Mouse (Mus musculus) naive thymus-derived CD4-positive, alpha-beta T cell, adult 2 months (primary cell): ENCODE data around the gene Lsm11.
A peak's percentile ranks its signal among the peaks of the same experiment; 100 is the strongest.

Experiments used
- DNase-seq: peaks from one replicate; pipeline ENCODE4 v3.0.0-alpha.2; 2011; ENCODE audit warnings: low read depth

The Lsm11 gene

DNA sequence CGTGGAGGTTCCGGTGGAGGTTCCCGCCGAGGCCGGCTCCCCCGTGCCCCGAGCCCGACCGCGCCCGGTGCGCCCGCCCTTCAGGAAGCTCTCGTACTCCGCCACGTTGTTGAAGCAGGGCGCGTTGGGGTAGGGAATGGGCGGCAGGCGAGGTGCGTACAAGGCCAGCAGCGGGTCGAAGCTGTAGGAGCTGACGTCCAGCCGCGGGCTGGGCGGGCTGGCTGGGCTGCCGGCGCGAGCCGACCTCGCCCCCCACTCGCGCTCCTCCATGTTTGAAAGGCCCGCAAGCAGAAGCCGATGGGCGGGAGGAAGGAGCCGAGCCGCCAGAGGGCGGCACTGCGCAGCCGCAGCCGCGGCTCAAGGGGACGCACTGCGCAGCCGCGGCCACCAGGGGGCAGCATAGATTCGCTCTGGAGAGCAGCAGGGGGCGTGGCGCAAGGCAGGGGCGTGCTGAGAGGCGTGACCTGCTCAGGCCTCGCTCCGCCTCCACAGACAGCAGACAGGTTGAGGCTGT, at the start of gene Lsm11:
Gene Lsm11, minus strand, starts transcription at position 293 of the 514 bp plus-strand sequence.
- DNase-seq, result peak; percentile 99

DNA sequence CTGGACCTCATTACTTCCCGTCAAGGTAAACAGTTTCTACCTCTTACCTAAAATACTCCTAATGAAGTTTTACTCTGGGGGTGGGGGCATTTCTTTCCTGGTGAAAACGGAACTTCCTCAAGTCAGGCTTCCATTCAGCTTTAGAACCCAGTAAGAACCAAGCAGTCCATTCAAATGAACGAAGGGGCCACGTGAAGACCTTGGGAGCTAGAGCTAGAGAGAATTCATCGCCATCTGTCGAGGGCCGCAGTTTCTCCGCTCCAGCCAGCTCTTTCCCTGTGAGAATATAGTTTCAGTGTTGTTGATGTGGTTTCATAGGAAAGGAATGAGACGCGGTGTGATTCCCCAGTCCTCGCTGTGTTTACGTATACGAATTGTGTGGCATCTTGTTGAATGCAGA, 47.4 kb upstream of the Lsm11 start:
- DNase-seq, result no peak

DNA sequence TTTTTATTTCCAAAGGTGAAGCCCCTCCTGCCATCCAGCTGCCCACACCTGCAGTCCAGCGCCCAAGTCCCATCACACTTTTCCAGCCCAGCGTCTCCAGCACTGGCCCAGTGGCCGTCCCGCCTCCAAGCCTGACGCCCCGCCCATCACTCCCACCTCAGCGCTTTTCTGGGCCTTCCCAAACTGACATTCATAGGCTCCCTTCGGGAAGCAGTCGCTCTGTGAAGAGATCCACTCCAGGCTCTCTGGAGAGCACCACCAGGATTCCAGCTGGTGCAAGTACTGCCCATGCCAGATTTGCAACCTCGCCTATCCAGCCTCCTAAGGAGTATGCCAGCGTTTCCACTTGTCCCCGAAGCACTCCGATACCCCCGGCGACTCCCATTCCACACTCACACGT, 46.9 kb upstream of the Lsm11 start:
- no peak for DNase-seq

DNA sequence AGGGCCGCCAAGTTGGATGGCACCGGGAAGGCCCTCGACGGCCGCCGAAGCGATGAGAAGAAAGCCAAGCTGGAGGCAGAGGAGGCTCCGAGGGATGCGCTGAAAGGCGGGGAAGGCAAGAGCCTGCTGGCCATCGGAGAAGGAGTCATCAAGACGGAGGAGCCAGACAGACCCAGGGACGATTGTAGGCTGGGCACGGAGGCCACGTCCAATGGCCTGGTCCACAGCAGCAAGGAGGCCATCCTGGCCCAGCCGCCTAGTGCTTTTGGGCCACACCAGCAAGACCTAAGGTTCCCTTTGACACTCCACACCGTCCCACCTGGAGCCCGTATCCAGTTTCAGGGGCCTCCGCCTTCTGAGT, 36.1 kb upstream of the Lsm11 start:
- DNase-seq, result no peak

DNA sequence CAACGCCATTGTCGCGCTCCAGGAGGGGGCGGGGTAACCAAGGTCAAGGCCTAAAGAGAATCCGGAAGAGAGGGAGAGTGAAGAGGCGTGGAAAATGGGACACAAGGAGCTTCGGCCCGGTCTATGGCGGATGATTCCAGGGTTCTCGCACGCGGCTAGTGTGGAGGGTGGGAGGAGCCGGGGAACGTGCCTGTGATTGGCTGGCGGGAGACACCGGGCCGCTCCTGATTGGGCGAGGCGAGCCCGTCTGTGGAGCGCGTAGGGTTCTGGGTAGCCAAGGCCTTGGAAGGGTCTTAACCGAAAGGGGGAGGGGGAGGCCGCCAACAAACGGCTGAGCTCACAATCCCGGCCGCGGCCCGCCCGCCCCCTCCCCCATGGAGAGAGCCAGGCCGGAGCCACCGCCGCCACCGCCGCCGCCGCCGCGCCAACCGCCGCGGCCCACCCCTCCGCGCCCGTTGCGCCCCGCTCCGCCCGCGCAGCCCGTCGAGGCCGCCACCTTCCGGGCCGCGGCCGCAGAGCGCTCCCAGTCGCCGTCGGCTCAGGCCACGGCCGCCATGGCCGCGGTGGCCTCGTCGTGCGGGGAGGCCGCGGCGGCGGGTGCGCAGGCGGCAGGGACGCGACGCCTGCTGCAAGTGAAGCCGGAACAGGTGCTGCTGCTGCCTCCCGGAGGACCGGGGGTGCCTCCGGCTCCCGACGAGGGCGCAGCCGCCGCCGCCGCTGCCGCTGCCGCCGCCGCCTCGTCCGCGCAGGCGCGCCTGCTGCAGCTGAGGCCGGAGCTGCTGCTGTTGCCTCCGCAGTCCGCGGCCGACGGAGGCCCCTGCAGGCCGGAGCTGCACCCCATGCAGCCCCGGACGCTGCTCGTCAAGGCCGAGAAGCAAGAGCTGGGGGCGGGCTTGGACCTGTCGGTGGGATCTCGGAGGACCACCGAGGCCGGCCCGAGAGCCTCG, 35.5 kb upstream of the Lsm11 start, which contains the start of gene Sox30:
Gene Sox30, plus strand, starts transcription at position 365 of the 947 bp plus-strand sequence.
- peak; percentile 59 for DNase-seq

DNA sequence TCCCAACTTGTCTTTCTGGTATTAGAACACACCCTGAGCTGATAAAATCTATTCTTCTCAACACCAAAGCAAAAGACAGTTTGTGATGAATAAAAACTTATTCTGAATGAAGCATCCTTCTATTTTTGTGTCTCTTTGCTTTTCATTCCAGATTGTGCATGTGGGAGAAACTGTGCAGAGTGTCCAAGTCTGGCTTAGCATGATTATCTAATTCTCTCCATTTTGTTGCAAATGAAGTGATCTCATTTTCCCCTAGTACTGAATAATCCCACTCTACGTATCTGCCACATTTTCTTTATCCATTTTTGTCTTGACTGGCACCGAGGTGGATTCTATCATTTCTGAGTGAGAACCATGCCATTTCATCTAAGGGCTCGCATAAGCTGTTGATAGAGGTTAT, 31.3 kb upstream of the Lsm11 start:
- DNase-seq, result no peak

DNA sequence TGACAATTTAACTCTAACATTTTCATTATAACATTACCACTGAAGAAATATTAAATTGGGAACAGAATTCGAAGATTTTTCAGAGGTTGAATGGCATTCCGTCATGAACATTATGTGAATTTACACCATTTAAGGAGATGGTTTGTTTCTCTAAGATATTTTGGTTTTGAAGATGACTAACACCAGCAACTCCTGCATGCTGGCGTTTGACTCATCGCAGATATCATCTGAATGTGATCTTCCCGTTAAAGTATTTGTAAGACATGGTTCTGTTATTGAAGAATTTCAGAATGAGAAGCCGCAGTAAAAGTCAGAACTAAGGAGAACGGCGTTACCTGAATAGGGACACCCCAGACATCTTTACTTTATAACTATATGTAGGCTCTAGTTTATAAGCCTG, 29.7 kb upstream of the Lsm11 start:
- DNase-seq, result no peak

DNA sequence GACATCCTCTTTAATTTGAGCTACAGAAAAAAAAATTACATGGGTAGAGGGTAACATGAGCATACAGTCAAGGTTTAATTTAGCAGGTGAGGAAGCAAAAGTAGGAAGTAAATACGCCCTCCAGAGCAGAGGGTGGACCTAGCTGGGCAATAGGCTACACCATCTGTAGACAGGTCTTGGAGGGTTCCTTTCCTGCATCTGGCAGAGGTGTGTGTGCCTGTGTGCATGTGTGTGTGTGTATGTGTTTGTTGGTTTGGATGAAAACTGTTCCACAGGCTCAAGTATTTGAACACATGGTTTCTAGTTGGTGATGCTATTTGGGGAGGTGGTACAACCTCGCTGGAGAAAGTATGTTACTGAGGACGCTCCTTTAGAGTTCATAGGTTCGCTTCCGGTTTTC, 28.9 kb upstream of the Lsm11 start:
- no peak for DNase-seq

DNA sequence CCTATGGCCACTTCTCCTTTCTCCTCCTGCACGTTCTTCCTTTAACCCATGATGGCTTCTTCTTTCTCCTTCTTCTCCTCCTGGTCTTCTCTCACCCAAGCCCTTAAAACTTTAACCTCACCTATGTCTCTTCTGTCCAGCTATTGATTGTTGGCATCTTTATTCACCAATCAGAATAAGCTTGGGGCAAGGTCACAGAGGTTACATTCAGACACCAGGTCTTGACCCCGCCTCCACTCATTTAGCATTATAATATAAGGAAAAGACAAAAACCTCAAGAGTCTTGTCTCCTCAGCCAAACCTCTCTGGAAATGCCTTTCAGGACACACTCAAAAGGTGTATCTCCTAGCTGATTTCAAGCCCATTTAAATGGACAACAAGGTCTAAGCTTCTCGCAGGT, 23.7 kb upstream of the Lsm11 start:
- no peak for DNase-seq

DNA sequence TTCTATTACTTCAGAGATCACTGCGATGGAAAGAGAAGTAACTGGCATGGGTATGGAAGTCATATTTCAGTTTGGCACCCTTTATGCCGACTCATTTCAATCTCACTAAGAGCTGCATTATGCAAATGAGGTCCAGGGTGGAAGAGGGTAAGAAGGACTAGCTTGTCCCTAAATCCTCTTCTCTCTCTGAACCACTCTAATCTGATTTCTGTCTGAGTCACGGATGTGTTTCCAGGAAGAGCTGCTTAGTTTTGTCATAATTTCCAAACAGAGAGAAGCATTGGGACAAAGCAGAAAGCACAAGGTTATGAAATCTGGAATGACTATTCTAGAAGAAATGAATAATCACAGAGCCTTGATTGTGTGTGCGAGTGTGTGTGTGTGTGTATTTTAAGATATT, 22.2 kb upstream of the Lsm11 start:
- DNase-seq, result no peak

DNA sequence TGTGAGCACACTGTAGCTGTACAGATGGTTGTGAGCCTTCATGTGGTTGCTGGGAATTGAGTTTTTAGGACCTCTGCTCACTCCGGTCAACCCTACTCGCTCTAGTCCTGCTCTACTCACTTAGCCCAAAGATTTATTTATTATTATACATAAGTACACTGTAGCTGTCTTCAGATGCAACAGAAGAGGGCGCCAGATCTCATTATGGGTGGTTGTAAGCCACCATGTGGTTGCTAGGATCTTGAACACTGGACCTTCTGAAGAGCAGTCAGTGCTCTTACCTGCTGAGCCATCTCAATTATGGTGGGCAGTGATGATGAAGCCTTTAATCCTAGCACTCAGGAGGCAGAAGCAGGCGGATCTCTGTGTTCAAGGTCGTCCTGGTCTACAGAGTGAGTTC, 15.3 kb upstream of the Lsm11 start:
- peak; percentile 57 for DNase-seq

DNA sequence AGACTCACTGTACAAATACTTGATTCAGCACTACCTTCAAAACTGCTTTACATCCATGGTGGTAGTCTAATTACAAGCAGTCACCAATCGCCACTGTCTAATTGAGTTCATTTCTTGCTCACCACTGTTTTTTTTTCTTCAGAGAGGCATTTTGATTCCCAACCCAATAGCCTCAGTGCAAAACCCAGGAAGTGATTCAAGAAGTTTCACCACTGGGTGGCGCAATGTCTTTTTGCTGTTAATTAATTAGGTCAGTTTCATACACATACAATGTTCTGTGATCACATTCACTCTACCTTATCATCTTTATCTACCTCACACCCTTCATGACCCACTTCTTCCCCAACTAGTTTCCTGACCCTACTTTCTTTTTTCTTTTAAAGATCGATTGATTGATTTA, 14.9 kb upstream of the Lsm11 start:
- DNase-seq, result peak; percentile 70

DNA sequence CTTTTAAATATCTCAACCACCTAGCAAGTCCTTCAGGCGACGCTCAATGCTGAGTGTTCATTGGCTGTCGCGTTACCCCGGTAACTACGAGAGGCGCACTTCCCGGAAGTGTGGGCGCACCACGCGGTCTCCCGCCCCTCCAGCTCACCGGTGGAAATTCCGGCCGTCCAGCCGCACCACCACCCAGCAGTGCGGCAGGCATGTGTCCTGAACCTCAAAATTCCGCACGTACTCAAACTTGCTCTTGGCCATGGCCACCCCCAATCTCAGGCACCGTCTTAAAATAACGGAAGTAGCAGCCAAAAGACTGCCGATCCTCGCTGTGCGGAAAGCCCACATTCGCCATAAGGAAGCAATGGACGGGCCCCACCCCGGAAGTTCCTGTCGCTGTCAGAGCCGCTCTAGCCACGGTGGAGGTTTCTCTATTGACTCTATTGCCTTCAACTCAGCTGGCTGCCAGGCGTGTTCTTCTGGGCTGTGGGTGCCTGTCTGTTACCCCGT, 10.4 kb upstream of the Lsm11 start, which contains the start of gene Thg1l:
Gene Thg1l, minus strand, starts transcription at position 368 of the 501 bp plus-strand sequence.
- peak; percentile 98 for DNase-seq

DNA sequence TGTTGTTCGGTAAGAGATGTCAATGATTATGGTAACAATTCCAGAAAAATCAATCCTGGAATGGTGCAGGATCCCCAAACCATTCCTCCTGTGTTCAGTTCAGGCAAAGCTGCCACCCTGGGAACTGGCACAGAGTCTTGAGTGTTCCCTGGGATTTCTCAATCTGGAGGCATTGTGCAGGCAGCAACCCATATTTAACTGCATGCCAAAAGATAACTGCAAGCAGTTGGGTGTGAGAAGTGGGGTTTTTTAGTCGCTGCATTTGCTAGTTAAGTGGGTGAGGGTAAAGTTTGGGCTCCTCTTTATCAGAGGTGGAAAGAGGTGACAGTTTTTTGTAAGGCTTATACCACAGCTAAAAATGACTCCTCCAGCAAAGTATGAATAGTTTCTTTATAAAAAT, 2.8 kb upstream of the Lsm11 start:
- no peak for DNase-seq

DNA sequence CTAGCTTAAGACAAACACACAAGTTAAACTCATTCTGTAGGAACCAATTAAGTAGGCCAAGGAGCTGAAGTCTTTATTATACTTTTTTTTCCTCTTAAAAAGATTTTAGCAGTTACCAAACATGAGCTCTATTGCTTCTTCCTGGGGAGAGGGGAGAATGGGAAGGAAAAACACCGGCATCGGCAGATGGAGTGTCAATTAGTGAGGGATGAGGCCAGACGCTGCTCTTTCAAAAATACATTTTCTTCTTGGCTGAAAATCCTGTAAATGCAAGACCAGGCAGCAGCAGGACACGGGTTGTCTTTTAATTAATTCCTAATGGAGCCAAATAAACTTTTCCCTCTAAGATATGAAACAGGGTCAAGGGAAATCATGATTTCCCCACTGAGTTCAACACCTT, 2.1 kb upstream of the Lsm11 start:
- no peak for DNase-seq

DNA sequence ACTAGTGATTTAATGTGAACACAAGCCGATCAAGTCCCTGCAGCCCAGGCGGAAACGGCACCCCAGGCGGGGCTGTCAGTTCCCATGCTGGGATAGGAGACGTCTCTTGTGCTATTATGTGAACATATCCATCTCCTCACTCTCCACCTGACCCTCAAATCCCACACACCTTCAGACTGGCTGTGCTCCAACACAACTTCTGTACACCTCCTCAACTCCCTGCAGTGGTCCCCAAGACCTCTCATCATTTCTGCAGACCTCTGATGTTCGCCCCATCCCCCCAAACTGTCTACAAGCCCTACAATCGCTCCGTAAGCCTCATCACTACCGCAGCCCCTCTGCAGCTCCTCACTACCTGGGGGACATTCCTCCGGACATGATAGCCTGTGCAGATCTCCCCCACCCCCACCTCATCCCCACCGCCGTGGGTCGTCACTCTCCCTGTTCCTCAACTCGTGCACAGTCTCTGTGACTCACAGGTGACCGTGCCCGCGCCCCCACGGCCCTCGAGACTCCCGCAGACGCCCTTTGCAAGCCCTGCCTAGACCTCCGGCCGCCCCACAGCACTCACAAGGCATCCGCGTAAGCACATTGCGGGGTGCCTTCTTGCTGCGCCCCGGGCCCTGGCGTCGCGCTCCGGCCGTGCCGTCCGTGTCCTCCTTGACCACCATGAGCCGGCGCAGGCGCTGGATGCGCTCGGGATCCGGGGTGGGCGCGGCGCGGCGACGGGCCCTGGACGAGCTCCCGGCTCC, 668 bp downstream of the Lsm11 start:
- DNase-seq, result peak; percentile 52

DNA sequence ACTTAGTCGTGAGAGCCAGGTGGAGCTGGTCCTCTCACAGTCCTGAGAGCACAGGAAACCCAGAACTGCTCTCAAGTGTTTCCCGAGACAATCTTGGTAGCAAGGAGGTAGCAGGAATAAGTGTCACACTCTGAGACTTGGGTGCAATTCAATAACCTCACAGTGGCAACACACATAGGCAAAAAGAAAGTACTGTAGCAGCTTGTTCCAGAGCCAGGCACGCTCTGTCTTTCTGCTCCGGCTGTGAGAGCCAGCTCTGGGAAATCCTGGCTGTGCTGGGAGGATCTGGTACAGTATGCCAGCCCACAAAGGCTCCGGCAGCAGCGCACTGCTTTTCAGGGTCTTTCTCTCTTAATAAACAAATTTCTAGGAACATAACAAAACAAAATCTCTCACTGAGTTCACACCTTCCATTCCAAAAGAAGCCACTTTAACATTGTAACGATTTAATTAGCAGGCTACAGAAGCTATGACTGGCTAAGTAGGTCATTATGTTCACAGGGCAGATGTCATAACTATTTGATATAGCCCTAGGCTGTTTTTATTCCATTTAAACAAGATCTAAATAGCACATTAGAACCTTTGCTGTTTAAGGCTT, 1.5 kb downstream of the Lsm11 start:
- DNase-seq, result no peak

DNA sequence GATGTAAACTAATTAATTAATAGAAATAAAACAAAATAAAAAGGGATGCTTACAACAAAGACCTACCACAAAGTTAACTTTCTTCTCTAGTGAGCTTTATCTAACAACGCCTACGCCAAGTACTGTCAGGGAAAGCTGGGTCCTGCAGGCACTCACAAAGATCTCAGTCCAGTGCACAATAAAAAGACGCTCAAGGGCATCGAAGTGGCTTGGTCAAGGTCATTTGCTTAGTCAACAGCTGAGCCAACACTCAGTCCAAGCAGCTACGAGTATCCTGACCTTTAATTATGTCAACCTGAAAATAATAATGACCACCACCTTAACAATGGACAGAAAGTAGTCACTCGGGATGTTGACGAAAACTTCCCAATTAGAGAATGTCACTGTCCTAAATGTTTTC, 2.5 kb downstream of the Lsm11 start:
- no peak for DNase-seq

DNA sequence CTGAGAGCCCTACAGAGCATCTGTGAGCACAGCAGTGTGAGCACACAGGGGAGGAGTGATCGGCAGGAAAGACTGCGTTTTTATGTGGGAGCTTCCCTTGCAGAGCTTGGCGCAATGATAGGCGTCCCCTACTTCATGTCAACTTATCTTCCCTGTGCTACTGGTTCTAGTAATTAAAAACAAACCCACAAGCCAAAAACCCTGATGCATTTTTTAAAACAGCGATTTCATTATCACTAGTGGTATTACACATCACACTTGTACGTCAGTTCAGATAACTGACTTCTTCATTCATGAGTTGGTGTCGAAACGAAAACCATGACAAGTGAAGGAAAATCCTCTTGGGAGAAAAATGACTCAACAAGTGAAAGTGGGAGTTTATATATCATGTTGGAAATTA, 5.8 kb downstream of the Lsm11 start:
- DNase-seq, result no peak

DNA sequence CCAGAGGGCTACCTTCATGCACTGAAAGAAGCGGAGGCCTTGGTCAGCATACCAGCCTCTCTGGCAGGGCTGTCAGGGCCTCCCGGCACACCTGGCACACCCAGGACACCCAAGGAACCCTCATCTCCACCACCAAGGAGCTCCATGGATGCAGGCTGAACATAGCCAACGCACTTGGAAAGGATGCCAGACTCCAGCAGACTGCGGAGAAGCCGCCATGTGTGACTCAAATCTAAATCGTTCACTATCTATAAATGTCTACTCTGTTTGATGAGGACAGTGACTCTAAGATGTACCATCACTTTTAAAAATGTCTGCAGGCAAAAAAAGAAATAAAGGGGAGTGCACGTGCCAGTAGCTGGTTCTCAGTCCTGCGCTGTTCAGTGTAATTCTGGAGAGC, 7.3 kb downstream of the Lsm11 start:
- no peak for DNase-seq

DNA sequence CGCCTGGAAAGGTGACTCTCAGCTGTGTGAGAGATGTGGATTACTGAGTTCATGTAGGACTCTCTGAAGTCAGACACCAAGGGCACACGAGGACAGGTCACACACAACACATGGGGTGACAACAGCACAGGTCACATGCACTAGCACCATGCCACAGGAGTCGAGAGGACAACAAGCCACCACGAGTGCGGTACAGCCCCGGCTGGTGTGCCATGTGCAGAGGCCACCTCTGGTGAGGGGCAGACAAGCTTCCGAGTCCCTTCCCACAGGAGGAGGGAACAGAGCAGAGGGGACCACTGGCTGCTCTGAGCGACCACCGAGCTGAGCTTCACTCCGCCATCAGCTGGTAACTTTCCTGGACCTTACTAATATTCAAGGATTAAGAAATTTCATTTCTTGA, 12.0 kb downstream of the Lsm11 start:
- DNase-seq, result no peak

DNA sequence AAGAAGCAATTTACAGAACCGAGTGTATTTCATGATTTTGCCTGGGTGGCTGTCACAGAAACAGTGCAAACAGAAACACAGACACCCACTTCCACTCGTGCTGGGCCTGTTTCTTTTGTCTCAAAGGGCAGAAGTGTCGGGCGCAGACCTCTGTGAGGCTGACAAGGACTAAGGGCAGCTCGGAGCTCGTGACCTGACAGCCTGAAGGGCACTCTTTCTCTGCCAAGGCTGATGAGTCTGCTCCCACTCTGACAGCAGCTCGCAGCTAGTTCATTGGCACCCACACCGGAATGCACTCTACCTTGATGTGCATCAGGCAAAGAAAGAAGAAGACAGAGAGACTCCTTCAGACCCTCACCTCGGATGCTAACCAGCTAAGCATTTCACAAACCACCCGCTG, 15.2 kb downstream of the Lsm11 start:
- DNase-seq, result no peak
